Mouse (Mus musculus): ENCODE measurements around the gene Igfbp2. TPM values are rescaled to one million over a fixed set of nuclear protein-coding genes. Genes with fewer than 3 reads are reported as not detected.
A peak's percentile ranks its signal among the peaks of the same experiment; 100 is the strongest.

Gene Igfbp2
- polyA plus RNA-seq, 1 experiment from 2014 or later, result 469 TPM

GRCm38 (mm10) chr1:72839791-72840190, 15.5 kb downstream of the Igfbp2 start:
- WGBS, result 87% methylated on average over 7 of the region's 7 CpGs
- Histone ChIP-seq H3K4me2 (ENCODE audit: low read length) (no peak overlapping the region), H3K9me3 (ENCODE audit: control insufficient read depth, low read length) (no peaks in the 10 kb centered on the region), H3K4me1 (ENCODE audit: control insufficient read depth, insufficient read depth, low read depth, low read length) (no peaks in the 10 kb centered on the region), H3K27me3 (replicated peaks; ENCODE audit: control insufficient read depth, insufficient read depth, low read length) (no peaks in the 10 kb centered on the region), H3K9ac (ENCODE audit: low read depth, low read length) (no peak overlapping the region), H3K4me3 (ENCODE audit: low read length) (no peak overlapping the region), H3K27ac (ENCODE audit: low read depth, low read length) (no peak overlapping the region), H3K36me3 (ENCODE audit: control insufficient read depth, insufficient read depth, low read length) (no peaks in the 10 kb centered on the region; the same call in 1 of the 2 replicates)
- ATAC-seq, result no peak

DNA sequence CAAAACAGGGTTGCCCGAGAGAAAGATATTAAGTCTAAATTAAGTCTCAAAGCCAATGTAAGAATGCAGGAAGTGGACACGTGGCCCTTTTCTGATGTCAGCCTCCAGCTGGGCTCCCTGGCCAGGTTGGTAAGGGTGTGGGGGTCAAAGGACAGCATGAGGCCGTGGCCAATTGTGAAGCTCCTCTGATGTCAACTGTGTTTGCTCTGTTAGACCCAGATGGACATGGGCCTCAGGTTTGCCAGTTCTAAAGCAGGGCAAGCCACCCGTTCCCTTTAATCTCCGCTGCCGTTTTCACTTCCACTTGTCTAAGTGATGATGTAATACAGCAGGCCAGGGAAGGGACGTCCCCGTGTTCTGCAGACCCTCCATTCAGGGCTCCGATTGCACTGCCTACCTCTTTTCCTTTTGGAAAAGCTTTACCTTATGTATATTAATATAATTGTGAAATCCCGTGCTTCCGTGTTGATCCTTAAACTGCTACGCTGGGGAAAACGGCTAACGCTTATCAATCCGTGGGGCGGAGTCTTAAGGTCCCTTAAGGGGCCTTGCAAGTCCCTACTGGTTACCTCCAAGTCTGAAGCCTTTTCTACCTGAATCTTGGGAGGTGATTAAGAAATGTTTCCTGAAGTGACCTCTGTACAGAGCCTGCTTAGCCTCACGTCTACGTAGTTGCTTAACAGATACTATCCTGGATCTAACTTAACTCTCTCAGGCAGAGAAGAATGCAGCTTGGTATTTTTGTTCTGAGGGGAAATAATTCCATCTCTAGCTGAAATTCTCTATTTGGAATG, 18.6 kb downstream of the Igfbp2 start:
- Histone ChIP-seq H3K4me3 (ENCODE audit: low read length) (no peak overlapping the region), H3K27me3 (replicated peaks; ENCODE audit: control insufficient read depth, insufficient read depth, low read length) (no peaks in the 10 kb centered on the region), H3K36me3 (ENCODE audit: control insufficient read depth, insufficient read depth, low read length) (no peaks in the 10 kb centered on the region), H3K27ac (ENCODE audit: low read depth, low read length) (no peak overlapping the region), H3K4me2 (ENCODE audit: low read length) (no peak overlapping the region), H3K9ac (ENCODE audit: low read depth, low read length) (no peak overlapping the region), H3K9me3 (ENCODE audit: control insufficient read depth, low read length) (no peaks in the 10 kb centered on the region), H3K4me1 (ENCODE audit: control insufficient read depth, insufficient read depth, low read depth, low read length) (no peaks in the 10 kb centered on the region)
- no peak for ATAC-seq
- WGBS, result 88% methylated on average over 18 of the region's 18 CpGs

DNA sequence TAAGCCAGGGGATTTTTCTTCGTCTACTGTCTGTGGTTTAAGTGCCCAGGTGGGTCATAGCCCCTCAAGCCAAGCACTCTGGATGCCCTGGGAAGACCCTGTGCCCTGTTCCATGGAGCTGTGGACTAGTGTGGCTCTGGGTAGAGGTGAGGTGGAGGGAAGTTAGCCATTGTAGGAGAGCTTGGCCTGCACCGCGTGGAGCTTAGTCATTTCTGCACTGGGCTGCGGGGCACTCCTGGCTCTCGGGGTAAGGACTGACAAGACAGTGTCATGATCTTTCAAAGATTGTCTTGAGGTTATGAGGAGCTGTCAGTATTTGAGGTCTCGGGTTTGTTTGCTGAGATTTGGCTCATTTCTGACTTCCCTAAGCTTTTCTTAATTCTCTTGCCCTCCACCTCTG, 20.4 kb downstream of the Igfbp2 start:
- H3K27ac ChIP-seq (ENCODE audit: low read depth, low read length), result no peak overlapping the region

DNA sequence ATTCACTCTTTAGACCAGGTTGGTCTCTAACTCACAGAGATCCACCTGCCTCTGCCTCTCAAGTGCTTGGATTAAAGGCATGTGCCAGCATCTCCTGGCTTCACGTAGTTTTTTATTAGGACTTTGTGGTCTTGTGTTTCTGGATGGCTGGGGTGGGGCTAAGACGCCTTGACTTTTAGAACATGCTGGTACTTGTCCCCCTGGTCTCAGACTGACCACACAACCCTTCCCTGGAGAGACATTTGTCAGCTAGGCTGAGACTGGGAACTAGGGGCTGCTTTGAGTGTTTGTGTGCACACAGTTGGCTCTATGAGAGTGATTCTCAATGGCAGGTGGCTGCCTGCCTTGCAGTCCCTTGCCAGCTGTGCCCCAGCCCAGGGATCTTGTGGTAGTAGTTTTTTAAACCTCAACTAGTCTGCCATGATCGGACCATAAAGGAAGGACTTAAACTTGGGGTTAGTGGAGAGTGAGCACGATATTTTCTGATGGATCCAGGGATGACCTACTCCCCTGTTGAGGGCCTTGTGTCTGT, 23.6 kb downstream of the Igfbp2 start:
- no peak overlapping the region for H3K4me3 ChIP-seq (ENCODE audit: low read length)
- 94% methylated on average over 4 of the region's 4 CpGs for WGBS
- H3K9ac ChIP-seq (ENCODE audit: low read depth, low read length), result no peak overlapping the region
- ATAC-seq, result no peak
- H3K9me3 ChIP-seq (ENCODE audit: control insufficient read depth, low read length), result no peaks in the 10 kb centered on the region
- H3K4me2 ChIP-seq (ENCODE audit: low read length), result no peak overlapping the region
- H3K36me3 ChIP-seq (ENCODE audit: control insufficient read depth, insufficient read depth, low read length), result no peaks in the 10 kb centered on the region; the same call in 1 of the 2 replicates
- H3K27ac ChIP-seq (ENCODE audit: low read depth, low read length), result no peak overlapping the region
- no peaks in the 10 kb centered on the region; the same call in 1 of the 2 replicates for H3K4me1 ChIP-seq (ENCODE audit: control insufficient read depth, insufficient read depth, low read depth, low read length)
- H3K27me3 ChIP-seq (replicated peaks; ENCODE audit: control insufficient read depth, insufficient read depth, low read length), result no peaks in the 10 kb centered on the region

More for the DNA sequence above, 20.4 kb downstream of the Igfbp2 start:
- H3K36me3 ChIP-seq (ENCODE audit: control insufficient read depth, insufficient read depth, low read length), result no peaks in the 10 kb centered on the region; the same call in 1 of the 2 replicates
- H3K9ac ChIP-seq (ENCODE audit: low read depth, low read length), result no peak overlapping the region
- H3K4me3 ChIP-seq (ENCODE audit: low read length), result no peak overlapping the region
- no peaks in the 10 kb centered on the region for H3K27me3 ChIP-seq (replicated peaks; ENCODE audit: control insufficient read depth, insufficient read depth, low read length)
- no peaks in the 10 kb centered on the region; the same call in 1 of the 2 replicates for H3K4me1 ChIP-seq (ENCODE audit: control insufficient read depth, insufficient read depth, low read depth, low read length)
- H3K4me2 ChIP-seq (ENCODE audit: low read length), result no peak overlapping the region
- 92% methylated on average over 6 of the region's 6 CpGs for WGBS
- H3K9me3 ChIP-seq (ENCODE audit: control insufficient read depth, low read length), result no peaks in the 10 kb centered on the region
- no peak for ATAC-seq

GRCm38 (mm10) chr1:72849037-72849436, 24.7 kb downstream of the Igfbp2 start:
- H3K9ac ChIP-seq (ENCODE audit: low read depth, low read length), result no peak overlapping the region
- H3K27me3 ChIP-seq (replicated peaks; ENCODE audit: control insufficient read depth, insufficient read depth, low read length), result no peaks in the 10 kb centered on the region
- no peak overlapping the region for H3K4me3 ChIP-seq (ENCODE audit: low read length)
- no peak for ATAC-seq
- 89% methylated on average over 8 of the region's 8 CpGs for WGBS
- H3K4me1 ChIP-seq (ENCODE audit: control insufficient read depth, insufficient read depth, low read depth, low read length), result no peaks in the 10 kb centered on the region; the same call in 1 of the 2 replicates
- no peaks in the 10 kb centered on the region; the same call in 1 of the 2 replicates for H3K36me3 ChIP-seq (ENCODE audit: control insufficient read depth, insufficient read depth, low read length)
- H3K4me2 ChIP-seq (ENCODE audit: low read length), result no peak overlapping the region
- H3K27ac ChIP-seq (ENCODE audit: low read depth, low read length), result no peak overlapping the region
- no peaks in the 10 kb centered on the region for H3K9me3 ChIP-seq (ENCODE audit: control insufficient read depth, low read length)

DNA sequence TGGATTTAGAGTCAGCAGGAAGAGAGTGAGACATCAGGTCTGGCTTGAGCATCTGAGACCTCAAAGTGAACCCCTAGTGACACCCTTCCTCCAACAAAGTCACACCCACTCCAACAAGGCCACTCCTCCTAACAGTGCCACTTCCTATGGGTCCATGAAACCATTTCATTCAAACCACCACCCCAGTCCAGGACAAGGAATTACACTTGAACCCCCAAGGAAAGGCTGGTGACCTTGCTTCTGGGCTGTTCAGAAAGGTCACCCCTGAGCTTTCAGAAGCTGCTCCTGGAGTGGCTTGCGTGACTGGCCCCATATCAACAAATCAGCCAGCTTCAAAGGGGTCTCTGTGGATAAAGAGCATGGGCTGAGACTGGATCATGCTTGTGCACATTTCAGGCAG, 29.5 kb downstream of the Igfbp2 start:
- Histone ChIP-seq H3K4me3 (ENCODE audit: low read length) (no peak overlapping the region), H3K36me3 (ENCODE audit: control insufficient read depth, insufficient read depth, low read length) (no peaks in the 10 kb centered on the region; the same call in 1 of the 2 replicates), H3K4me2 (ENCODE audit: low read length) (no peak overlapping the region), H3K27me3 (replicated peaks; ENCODE audit: control insufficient read depth, insufficient read depth, low read length) (no peaks in the 10 kb centered on the region), H3K4me1 (ENCODE audit: control insufficient read depth, insufficient read depth, low read depth, low read length) (peaks cover under 1% of the 10 kb centered on the region; the same call in 1 of the 2 replicates), H3K9ac (ENCODE audit: low read depth, low read length) (no peak overlapping the region), H3K27ac (ENCODE audit: low read depth, low read length) (no peak overlapping the region), H3K9me3 (ENCODE audit: control insufficient read depth, low read length) (no peaks in the 10 kb centered on the region)
- no peak for ATAC-seq
- WGBS, result 89% methylated on average over 1 of the region's 1 CpGs

- Histone ChIP-seq H3K4me2 (ENCODE audit: low read length) (no peak overlapping the region), H3K9ac (ENCODE audit: low read depth, low read length) (no peak overlapping the region), H3K4me1 (ENCODE audit: control insufficient read depth, insufficient read depth, low read depth, low read length) (peaks cover 5% of the 10 kb centered on the region; the same call in 1 of the 2 replicates), H3K9me3 (ENCODE audit: control insufficient read depth, low read length) (no peaks in the 10 kb centered on the region), H3K36me3 (ENCODE audit: control insufficient read depth, insufficient read depth, low read length) (no peaks in the 10 kb centered on the region), H3K27ac (ENCODE audit: low read depth, low read length) (no peak overlapping the region), H3K4me3 (ENCODE audit: low read length) (no peak overlapping the region), H3K27me3 (replicated peaks; ENCODE audit: control insufficient read depth, insufficient read depth, low read length) (no peaks in the 10 kb centered on the region)
- 33% methylated on average over 10 of the region's 10 CpGs for WGBS
- peak; percentile 55 for ATAC-seq
Observed at GRCm38 (mm10) chr1:72854337-72855237, 30.3 kb downstream of the Igfbp2 start.

GRCm38 (mm10) chr1:72855729-72856128, 31.4 kb downstream of the Igfbp2 start:
- Histone ChIP-seq H3K9ac (ENCODE audit: low read depth, low read length) (no peak overlapping the region), H3K4me2 (ENCODE audit: low read length) (no peak overlapping the region), H3K9me3 (ENCODE audit: control insufficient read depth, low read length) (no peaks in the 10 kb centered on the region), H3K27me3 (replicated peaks; ENCODE audit: control insufficient read depth, insufficient read depth, low read length) (no peaks in the 10 kb centered on the region), H3K36me3 (ENCODE audit: control insufficient read depth, insufficient read depth, low read length) (no peaks in the 10 kb centered on the region), H3K27ac (ENCODE audit: low read depth, low read length) (no peak overlapping the region), H3K4me3 (ENCODE audit: low read length) (no peak overlapping the region), H3K4me1 (ENCODE audit: control insufficient read depth, insufficient read depth, low read depth, low read length) (peaks cover 5% of the 10 kb centered on the region; the same call in 1 of the 2 replicates)
- WGBS, result 89% methylated on average over 10 of the region's 10 CpGs
- ATAC-seq, result no peak

Measured in hindbrain, embryonic 16.5 days (tissue).